Mouse (Mus musculus) splenic B cell, adult 2 months (primary cell): ENCODE data around the gene Tpst1.
"Not testable (repeated sequence)": the region's sequence is repeated elsewhere in the genome, so short reads cannot be mapped to it uniquely, and the experiment has no call there.

Experiments
- DNase-seq: peaks from one replicate; pipeline ENCODE4 v3.0.0-alpha.2; 2011; ENCODE audit warnings: low read depth, low spot score
- H3K27me3 ChIP-seq: 2 replicates; pipeline ENCODE4 v1.6.1; 2012; ENCODE audit warnings: mild to moderate bottlenecking, low read length, moderate library complexity, mixed read lengths; ENCODE audit not compliant: control insufficient read depth, poor library complexity, insufficient read depth, severe bottlenecking
- H3K36me3 ChIP-seq: 2 replicates; pipeline ENCODE4 v1.6.1; 2012; ENCODE audit warnings: mild to moderate bottlenecking, low read length, moderate library complexity, mixed read lengths; ENCODE audit not compliant: control insufficient read depth, poor library complexity, insufficient read depth, severe bottlenecking

The Tpst1 gene

DNA sequence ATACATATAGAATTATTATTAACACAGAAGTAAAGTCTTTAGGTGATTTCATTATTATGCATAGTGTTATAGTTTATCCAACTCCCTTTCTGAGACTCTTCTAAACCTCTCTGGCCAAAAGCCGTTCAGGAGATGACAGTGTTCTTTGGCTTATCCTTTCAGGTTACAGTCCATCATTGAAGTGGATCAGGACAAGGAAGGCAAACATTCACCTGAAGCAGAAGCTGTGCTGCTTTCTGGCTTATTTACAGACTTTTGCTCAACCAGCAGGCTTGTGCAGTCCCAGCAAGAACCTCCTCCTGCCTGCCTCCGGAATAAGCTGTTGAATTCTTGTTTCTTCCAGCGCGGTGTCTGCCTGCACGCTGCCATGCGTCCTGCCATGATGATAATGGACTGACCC, at the start of gene Tpst1:
TSS of gene Tpst1 (plus strand) at position 301 of the 400 bp plus-strand sequence.
- H3K27me3 ChIP-seq, result no peaks in the 10 kb centered on the region
- DNase-seq, result no peak
- H3K36me3 ChIP-seq, result no peaks in the 10 kb centered on the region

DNA sequence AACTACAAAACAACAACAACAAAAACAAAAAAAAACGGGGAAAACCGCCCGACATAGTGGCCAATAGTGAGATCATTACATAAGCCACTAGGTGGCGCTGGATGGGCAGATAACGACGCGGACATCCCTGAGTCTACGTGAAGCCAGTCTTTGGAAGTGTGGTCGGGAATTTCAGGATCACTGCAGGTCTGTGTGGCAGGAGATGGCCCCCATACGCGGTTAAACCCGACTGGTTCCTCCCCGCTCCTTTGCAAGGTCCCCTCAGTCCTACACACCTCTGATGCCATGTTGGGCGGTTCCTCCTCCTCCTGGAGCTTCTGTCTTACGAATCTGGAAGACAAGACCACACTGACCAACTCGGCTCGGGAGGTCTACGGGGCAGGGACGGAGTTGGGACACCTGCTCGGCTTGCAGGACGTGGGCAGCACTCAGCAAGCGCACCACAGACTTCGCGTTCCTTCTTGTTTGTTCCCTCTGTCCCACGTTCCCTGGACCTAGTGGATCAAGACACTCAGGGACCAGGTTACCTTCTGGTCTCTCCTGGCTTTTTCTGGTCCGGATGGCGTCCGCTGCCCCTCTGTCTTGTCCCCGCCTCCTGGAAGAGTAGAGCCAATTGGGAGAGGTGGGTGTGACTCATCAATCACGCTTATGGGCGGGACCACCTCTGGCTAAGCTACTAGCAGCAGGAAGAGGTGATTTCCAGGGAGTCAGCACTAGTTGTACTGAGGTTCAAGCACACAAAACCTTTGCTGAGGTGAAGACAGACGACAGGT, 49.2 kb upstream of the Tpst1 start:
- H3K27me3 ChIP-seq, result no peaks in the 10 kb centered on the region
- H3K36me3 ChIP-seq, result no peaks in the 10 kb centered on the region
- peak; percentile 83 for DNase-seq

DNA sequence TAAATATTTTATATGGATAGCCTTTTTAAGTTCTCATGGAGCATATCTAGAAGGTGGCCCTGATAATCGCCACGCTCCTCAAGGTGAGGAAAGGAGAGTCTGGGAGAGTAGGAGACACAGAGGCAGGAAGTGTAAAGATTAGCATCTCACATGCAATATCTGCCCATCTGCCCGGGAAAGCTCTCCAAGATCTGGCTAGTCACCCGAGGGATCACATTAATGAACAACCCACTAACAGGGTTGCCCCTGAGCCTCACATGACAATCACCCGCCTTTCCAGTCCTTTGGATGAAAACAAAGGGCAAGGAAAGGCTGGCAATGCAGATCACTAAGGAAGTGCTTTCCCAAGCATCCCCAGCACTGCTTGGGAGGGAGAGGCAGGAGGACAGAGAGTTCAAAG, 46.0 kb upstream of the Tpst1 start:
- no peaks in the 10 kb centered on the region for H3K27me3 ChIP-seq
- H3K36me3 ChIP-seq, result no peaks in the 10 kb centered on the region
- DNase-seq, result no peak

DNA sequence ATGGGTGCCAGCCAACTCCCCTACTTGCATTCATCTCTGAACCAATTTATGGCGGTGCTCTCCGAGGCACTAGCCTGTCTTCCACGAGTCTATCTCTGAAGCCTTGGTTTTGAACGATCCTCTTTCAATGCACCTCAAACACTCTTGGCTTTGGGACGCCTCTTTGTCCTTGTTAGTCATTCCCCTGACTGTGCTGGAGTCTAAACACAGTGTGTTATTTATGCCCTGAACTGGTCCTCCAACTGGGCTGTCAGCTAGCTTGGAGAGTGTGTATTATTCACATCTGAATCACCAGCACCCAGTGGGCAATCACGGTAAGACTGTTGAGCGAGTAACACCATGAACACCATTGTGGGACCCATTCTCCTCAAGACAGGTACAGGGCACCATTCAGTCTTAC, 45.4 kb upstream of the Tpst1 start:
- H3K27me3 ChIP-seq, result no peaks in the 10 kb centered on the region
- DNase-seq, result no peak
- H3K36me3 ChIP-seq, result no peaks in the 10 kb centered on the region

DNA sequence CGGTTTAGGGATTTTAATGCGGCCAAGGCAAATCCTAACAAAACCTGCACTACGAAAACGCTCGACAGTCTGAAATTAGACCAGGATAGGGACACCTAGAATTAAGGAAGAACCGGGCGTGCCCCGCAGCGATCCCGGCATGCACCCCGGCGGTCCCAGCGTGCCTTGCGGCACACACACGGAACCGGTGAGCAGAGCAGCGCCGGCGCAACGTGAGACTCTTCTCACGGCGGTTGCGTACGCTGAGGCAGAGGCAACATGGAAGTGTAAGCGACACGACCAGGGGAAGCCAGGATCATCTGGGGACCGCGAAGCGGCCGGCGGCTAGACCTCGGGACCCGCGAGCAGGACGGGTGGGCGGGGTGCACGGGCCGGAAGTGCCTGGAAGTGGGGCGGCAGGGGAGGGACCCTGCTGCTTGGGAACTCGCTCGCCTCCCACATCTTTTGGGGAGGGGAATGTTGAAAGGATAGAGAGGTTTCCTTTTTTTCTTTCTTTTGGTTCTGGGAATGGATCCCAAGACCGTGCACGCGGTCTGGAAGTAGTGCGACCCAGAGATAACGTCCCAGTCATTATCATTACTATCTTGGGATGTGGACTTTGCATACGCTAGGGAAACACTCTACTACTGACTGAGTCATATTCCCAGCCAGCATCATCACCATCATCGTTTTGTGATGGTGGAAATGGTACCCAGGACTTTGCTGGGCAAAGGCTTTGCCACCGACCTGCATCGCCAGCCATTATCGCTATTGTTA, 43.8 kb upstream of the Tpst1 start, which contains the start of the genes Asl and Crcp:
TSS of gene Asl (minus strand) at position 106 of the 756 bp plus-strand sequence.
TSS of gene Crcp (plus strand) at position 149 of the 756 bp plus-strand sequence.
- DNase-seq, result peak; percentile 82
- Histone ChIP-seq H3K27me3 (no peaks in the 10 kb centered on the region), H3K36me3 (no peaks in the 10 kb centered on the region; the same call in 1 of the 2 replicates)

DNA sequence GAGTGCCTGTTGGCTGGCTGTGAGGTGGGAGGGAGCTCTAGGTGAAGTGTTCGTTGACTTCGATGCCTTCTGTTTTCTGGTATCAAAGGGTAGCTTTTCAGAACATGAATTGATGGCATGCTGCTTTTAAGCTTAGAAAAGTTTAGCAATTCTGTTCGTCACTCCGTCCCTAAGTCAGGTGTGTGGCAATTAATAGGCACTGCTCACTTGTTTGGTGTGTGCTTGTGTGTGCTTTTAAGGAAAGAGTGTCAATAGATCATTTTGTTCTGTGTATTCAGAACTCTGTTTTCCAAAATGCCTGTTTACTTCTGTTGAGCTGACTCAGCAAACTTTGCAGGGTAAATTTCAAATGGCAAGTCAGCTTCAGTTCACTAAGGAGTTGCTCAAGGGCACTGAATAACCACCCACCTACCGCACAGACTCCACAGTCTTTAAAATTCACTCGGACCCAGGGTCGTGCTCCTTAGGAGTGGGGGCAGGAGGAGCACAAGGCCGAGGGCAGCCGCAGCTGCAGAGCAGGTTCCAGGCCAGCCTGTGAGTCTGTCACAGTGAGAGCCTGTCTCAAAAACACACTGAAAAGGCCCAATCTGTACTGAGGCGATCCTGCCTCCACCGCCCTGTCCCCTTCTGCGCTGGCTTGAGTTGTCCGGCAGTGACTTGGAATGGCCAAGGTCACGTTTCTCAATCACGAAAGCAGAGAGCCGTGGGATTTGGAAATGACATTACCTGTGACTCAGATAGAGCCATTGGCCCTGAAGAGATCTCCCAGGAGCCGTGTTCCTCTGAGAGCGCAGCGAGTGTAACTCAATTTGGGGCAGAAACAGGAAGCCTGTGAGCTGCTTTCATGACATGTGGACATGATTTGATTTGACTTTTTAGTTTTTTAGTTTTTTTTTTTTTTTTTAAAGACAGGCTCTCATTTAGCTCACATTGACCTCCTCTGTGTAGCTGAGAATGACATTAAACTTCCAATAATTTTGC, 41.4 kb upstream of the Tpst1 start:
- H3K36me3 ChIP-seq, result no peaks in the 10 kb centered on the region; the same call in none of the 2 replicates
- H3K27me3 ChIP-seq, result no peaks in the 10 kb centered on the region
- no peak for DNase-seq

DNA sequence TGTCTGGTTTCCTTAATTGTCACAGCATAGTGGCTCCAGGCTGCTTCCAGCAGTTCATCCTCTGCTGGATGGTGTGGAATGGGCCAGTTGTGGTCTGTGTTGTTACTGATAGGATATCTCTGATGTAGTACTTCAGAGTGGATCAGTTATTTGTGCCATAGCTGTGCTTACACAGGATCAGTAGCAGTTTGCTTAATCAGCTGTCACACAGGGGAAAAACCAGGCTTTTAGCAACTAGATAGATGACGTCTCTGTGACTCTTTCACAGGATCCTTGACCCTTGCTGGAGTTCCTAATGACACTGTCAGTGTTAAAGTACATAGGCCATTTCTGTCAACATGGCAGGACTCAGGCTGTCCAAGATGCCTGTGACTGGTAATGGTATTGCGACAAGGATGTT, 39.3 kb upstream of the Tpst1 start:
- no peaks in the 10 kb centered on the region for H3K27me3 ChIP-seq
- DNase-seq, result no peak
- H3K36me3 ChIP-seq, result peaks cover 2% of the 10 kb centered on the region

DNA sequence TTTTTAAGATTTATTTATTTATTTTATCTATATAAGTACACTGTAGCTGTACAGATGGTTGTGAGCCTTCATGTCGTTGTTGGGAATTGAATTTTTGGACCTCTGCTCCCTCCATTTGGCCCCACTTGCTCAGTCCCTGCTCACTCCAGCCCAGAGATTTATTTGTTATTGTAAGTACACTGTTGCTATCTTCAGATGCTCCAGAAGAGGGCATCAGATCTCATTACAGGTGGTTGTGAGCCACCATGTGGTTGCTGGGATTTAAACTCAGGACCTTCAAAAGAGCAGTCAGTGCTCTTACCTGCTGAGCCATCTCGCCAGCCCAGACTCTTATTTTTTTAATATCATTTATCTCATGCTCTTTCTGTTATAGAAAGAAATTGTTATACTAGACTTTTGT, 36.8 kb upstream of the Tpst1 start:
- not testable (repeated sequence) for DNase-seq

DNA sequence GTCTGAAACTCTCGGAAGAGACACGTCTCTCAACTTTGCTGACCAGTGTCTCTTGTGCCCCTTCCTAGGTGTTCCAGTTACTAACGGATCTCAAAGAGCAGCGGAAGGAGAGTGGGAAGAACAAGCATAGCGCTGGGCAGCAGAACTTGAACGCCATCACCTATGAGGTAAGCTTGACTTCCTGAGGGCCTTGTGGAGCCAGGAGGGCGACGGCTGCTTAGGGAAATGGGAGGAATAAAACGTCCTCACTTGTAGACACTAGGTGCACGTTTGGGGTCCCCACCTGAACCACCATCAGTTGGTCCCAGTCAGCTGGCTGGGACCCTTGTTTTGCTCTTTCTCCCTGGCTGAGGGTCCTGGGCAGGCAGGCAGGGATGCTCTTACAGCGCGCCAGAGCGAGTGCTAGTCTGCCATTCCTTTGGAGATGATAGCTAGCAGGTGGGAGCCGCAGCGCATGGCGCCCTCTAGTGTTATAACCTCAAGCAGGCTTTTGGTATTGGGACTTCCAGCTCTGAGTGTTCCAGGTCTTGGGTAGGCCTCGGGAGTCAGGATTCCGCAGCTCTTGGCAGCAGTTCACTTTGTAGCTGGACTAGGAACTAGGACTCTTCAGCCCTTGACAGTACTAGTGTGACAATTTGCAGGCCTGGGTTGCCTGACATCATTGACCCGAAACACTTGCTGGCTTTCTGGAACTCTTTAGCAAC, 35.2 kb upstream of the Tpst1 start:
- DNase-seq, result peak; percentile 71
- Histone ChIP-seq H3K27me3 (no peaks in the 10 kb centered on the region), H3K36me3 (peaks cover 4% of the 10 kb centered on the region)

More for the DNA sequence above, 36.8 kb upstream of the Tpst1 start:
- H3K36me3 ChIP-seq, H3K27me3 ChIP-seq: not testable (repeated sequence)

DNA sequence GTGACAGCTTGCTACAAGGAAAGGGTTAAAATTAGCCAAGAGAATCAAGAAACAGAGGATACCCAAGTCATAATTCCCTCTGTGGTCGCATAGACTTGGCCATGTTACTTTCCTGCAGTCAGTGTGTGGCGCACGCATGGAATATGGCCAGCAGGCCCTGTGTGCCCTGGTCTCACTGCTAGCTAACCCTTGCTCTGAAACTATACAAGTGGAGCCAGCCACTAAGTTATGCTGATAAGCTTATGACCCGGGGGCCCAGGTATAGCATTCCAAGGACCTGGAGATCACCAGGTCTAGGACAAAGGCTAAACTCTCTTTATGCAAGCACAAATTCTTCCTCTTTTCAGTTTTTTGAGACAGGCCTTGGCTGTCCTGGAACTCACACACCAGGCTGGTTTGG, 32.3 kb upstream of the Tpst1 start:
- peaks cover 5% of the 10 kb centered on the region; the same call in 1 of the 2 replicates for H3K36me3 ChIP-seq
- DNase-seq, result no peak
- no peaks in the 10 kb centered on the region for H3K27me3 ChIP-seq

DNA sequence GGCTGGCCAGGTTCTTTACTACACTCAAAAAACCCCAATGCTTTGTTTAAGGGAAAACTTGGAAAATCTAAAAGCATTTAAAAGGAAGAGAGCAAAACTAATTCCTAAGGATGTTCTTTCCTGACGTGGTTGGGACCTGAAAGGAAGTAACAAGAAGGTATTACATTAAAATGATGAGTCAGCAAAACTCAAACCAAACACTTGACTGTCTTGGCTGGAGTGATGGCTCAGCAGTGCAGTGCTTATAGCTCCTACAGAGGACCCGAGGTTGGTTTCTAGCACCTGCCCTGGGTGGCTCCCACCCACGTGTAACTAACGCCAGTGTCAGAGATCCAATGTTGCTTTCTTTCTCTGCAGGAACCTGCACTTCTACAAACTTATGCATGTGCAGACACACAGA, 31.9 kb upstream of the Tpst1 start:
- no peaks in the 10 kb centered on the region for H3K27me3 ChIP-seq
- H3K36me3 ChIP-seq, result peaks cover 5% of the 10 kb centered on the region; the same call in 1 of the 2 replicates
- DNase-seq, result no peak

DNA sequence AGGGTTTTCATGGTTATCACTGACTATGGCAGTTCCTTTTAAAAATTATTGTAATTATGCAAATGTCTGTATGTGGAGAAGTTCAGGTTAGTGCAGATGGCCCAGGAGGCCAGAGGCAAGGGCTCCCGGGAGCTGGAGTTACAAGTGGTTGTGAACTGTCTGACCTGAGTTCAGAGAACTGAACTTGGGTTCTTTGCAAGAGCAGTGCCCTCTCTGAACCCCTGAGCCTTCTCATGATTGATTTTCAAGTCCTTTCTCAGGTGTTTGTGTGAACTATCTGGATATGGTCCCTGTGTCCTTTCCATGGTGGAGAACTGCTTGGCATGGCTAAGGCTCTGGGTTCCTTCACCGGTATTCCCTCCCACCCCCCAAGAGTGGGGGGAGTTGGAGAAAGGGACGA, 29.4 kb upstream of the Tpst1 start:
- no peak for DNase-seq
- Histone ChIP-seq H3K27me3 (no peaks in the 10 kb centered on the region), H3K36me3 (peaks cover 4% of the 10 kb centered on the region; the same call in 1 of the 2 replicates)

DNA sequence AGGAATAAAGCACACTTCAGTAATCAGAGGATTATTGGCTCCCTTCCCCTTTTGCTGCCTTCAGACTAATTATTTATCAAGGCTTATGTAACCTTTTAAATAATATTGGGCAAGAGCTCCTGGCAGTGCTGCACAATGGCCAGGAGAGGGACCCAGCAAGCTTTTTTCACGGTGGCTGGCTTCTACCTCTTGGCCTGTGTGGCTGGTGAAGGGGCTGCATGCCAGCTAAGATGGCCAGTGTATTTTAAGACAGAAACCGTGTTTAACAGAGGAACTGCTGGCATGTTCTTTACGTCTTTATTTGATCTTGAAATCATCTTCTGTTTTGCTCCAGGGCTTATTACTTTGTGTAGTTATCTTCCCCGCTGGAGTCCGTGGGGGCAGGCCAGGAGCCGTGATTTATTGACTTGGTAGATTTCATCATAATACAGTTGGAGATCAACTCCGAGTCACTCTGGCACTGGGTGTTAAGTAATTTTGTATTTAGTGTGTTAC, 28.9 kb upstream of the Tpst1 start:
- peaks cover 4% of the 10 kb centered on the region; the same call in 1 of the 2 replicates for H3K36me3 ChIP-seq
- DNase-seq, result peak; percentile 58
- H3K27me3 ChIP-seq, result no peaks in the 10 kb centered on the region

DNA sequence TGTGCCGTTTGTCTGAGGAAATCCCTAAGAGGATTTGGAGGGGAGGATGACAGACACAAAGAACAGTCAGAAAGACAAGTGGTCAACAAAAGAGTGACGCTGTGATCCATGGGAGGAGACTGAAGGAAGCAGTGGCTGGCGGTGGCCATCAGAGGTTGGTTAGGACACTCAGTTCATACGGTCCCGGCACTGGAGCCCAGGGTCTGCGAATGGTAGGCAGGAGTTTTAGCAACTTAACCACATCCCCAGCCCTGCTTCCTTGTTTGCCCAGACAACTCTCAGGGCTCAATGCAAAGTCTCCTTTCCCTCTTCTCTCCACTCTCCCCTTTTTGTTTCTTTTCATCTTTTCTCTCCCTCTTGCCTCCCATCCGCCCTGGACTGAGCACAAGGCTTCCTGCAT, 27.0 kb upstream of the Tpst1 start:
- DNase-seq, result no peak
- H3K36me3 ChIP-seq, result peaks cover 4% of the 10 kb centered on the region

More for the DNA sequence above, 27.0 kb upstream of the Tpst1 start:
- H3K27me3 ChIP-seq, result no peaks in the 10 kb centered on the region
